Mouse (Mus musculus): ENCODE measurements around the gene Pdlim4. TPM values are rescaled to one million over a fixed set of nuclear protein-coding genes. Genes with fewer than 3 reads are reported as not detected.

Pdlim4 gene
- polyA plus RNA-seq, 1 experiment from 2014 or later: 3.9 TPM

DNA sequence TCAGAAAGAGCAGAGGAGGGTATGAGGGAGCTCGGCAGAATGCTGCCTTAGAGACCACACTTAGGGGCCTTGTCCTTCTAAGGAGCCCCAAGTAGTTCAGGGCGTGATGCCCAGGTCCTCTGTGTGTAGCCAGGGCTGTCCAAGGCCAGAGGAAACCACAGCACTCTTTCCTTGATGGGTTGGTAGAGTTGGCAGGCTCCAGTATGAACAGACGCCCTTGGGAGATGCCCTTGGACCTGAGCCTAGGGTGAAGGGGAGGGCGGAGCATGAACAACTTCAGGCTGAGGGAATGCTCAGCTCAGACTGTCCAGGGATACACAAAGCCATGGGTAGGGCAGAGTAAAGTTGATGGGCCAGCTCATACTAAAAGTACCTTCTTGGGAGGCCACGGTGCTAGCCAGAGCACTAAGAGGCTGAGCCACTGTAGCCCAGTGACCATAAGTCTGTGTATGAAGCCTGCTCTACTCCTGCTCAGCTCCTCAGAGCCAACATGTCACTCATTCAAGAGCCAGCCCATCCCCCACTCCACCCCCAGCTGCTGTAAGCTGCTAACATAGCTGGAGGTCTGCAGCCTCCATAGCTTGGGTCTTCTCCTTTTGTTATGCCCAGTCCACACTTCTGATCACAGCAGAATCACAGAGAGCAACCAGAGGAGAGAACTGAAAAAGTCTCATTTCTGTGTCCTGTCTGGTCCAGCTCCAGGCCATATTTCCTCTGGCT is 3.1 kb upstream of the Pdlim4 start:
- Histone ChIP-seq H3K27me3 (peaks cover 76% of the 10 kb centered on the region), H3K9ac (no peak overlapping the region), H3K27ac (replicated peaks) (no peak overlapping the region), H3K4me3 (replicated peaks) (no peak overlapping the region), H3K4me1 (replicated peaks) (peaks cover 9% of the 10 kb centered on the region; the same call in 1 of the 2 replicates), H3K36me3 (replicated peaks) (no peaks in the 10 kb centered on the region), H3K9me3 (replicated peaks) (no peaks in the 10 kb centered on the region), H3K4me2 (no peak overlapping the region)
- ATAC-seq (ENCODE audit: insufficient read depth): no peak
- WGBS (ENCODE audit: insufficient replicate concordance): 61% methylated on average over 5 of the region's 5 CpGs

- no peak overlapping the region for H3K27ac ChIP-seq (replicated peaks)
- no peaks in the 10 kb centered on the region for H3K9me3 ChIP-seq (replicated peaks)
- H3K4me1 ChIP-seq (replicated peaks): peaks cover 9% of the 10 kb centered on the region; the same call in 1 of the 2 replicates
- no peak overlapping the region for H3K9ac ChIP-seq
- H3K27me3 ChIP-seq: peaks cover 87% of the 10 kb centered on the region
- WGBS (ENCODE audit: insufficient replicate concordance): 26% methylated on average over 4 of the region's 4 CpGs
- no peak for ATAC-seq (ENCODE audit: insufficient read depth)
- peak overlapping the region; percentile 66 for H3K4me2 ChIP-seq
- H3K4me3 ChIP-seq (replicated peaks): no peak overlapping the region; the same call in 1 of the 2 replicates
- no peaks in the 10 kb centered on the region for H3K36me3 ChIP-seq (replicated peaks)
Observed at GRCm38 (mm10) chr11:54067996-54068519, 756 bp downstream of the Pdlim4 start.

DNA sequence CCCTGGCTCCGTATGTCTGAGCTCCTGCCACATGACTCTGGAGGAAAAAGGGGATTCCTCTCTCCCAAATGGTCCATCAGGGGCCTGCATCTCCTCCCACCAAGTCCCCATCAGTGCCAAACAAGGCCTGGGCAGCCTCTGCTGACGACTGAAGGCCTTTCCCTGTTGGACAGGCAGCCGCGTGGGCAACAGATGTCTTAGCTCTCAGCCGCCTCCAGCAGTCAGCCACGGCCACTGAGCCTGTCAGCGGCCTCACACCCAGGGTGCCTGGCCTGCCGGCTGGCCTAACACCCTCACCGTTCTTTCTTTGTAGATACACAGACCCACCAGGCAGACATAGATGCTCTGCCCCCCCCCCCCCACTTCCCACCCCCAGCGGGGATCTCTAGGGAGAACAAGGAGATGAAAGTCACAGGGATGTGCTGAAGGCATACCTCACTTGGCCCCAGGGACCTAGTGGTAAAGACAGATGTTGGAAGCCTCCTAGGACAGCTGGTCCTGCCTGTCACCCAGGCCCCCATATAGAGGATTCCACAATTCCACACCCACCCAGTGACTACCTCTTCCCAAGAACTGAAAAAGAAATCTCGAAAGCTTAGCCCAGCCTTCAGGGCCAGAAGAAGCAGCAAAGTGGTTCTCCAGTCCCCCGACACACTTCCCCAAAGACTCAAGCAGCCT is 1.4 kb downstream of the Pdlim4 start:
- peaks cover 9% of the 10 kb centered on the region; the same call in 1 of the 2 replicates for H3K4me1 ChIP-seq (replicated peaks)
- 46% methylated on average over 12 of the region's 12 CpGs for WGBS (ENCODE audit: insufficient replicate concordance)
- ATAC-seq (ENCODE audit: insufficient read depth): no peak
- no peak overlapping the region for H3K9ac ChIP-seq
- H3K27me3 ChIP-seq: peaks cover 81% of the 10 kb centered on the region
- no peak overlapping the region for H3K4me3 ChIP-seq (replicated peaks)
- H3K9me3 ChIP-seq (replicated peaks): no peaks in the 10 kb centered on the region
- no peak overlapping the region for H3K27ac ChIP-seq (replicated peaks)
- H3K36me3 ChIP-seq (replicated peaks): no peaks in the 10 kb centered on the region
- H3K4me2 ChIP-seq: no peak overlapping the region

- ATAC-seq (ENCODE audit: insufficient read depth): no peak
- Histone ChIP-seq H3K9me3 (replicated peaks) (no peaks in the 10 kb centered on the region), H3K27ac (replicated peaks) (no peak overlapping the region), H3K9ac (no peak overlapping the region), H3K27me3 (peaks cover 71% of the 10 kb centered on the region), H3K4me2 (no peak overlapping the region), H3K4me1 (replicated peaks) (peaks cover 9% of the 10 kb centered on the region; the same call in 1 of the 2 replicates), H3K36me3 (replicated peaks) (no peaks in the 10 kb centered on the region), H3K4me3 (replicated peaks) (no peak overlapping the region)
- 58% methylated on average over 5 of the region's 5 CpGs for WGBS (ENCODE audit: insufficient replicate concordance)
Observed at GRCm38 (mm10) chr11:54066400-54066799, 2.4 kb downstream of the Pdlim4 start.

- Histone ChIP-seq H3K4me3 (replicated peaks) (no peak overlapping the region), H3K27me3 (peaks cover 65% of the 10 kb centered on the region), H3K9me3 (replicated peaks) (no peaks in the 10 kb centered on the region), H3K9ac (no peak overlapping the region), H3K27ac (replicated peaks) (no peak overlapping the region), H3K4me1 (replicated peaks) (peaks cover 9% of the 10 kb centered on the region; the same call in 1 of the 2 replicates), H3K4me2 (no peak overlapping the region), H3K36me3 (replicated peaks) (no peaks in the 10 kb centered on the region)
- no peak for ATAC-seq (ENCODE audit: insufficient read depth)
- WGBS (ENCODE audit: insufficient replicate concordance): 61% methylated on average over 4 of the region's 4 CpGs
Observed at GRCm38 (mm10) chr11:54065915-54066178, 3.0 kb downstream of the Pdlim4 start.

- Histone ChIP-seq H3K36me3 (replicated peaks) (no peaks in the 10 kb centered on the region), H3K9ac (no peak overlapping the region), H3K4me1 (replicated peaks) (peaks cover 9% of the 10 kb centered on the region; the same call in 1 of the 2 replicates), H3K4me2 (no peak overlapping the region), H3K27ac (replicated peaks) (no peak overlapping the region), H3K4me3 (replicated peaks) (no peak overlapping the region), H3K27me3 (peaks cover 60% of the 10 kb centered on the region), H3K9me3 (replicated peaks) (no peaks in the 10 kb centered on the region)
- ATAC-seq (ENCODE audit: insufficient read depth): no peak
- WGBS (ENCODE audit: insufficient replicate concordance): 60% methylated on average over 12 of the region's 12 CpGs
Observed at GRCm38 (mm10) chr11:54065106-54065914, 3.5 kb downstream of the Pdlim4 start.

- H3K4me2 ChIP-seq: no peak overlapping the region
- no peaks in the 10 kb centered on the region for H3K9me3 ChIP-seq (replicated peaks)
- ATAC-seq (ENCODE audit: insufficient read depth): no peak
- H3K36me3 ChIP-seq (replicated peaks): no peaks in the 10 kb centered on the region
- no peak overlapping the region for H3K27ac ChIP-seq (replicated peaks)
- H3K9ac ChIP-seq: no peak overlapping the region
- no peak overlapping the region for H3K4me3 ChIP-seq (replicated peaks)
- peaks cover 52% of the 10 kb centered on the region for H3K27me3 ChIP-seq
- H3K4me1 ChIP-seq (replicated peaks): peaks cover 9% of the 10 kb centered on the region; the same call in 1 of the 2 replicates
- WGBS (ENCODE audit: insufficient replicate concordance): 26% methylated on average over 3 of the region's 3 CpGs
Observed at GRCm38 (mm10) chr11:54064412-54064978, 4.3 kb downstream of the Pdlim4 start.

DNA sequence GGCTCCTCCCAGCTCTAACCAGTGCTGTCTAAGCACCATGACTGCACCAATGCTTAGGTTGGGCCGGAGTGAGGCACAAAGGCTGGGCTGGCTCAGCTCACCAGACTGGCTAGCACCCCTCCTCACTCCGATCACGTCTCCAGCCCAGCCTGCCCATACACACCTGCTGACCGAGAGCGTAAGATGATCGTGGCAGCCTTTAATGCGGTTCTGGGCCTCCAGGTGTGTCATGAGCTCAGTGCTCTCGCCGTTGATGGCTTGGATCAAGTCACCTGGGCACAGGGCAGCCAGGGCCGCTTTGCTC is 5.4 kb downstream of the Pdlim4 start:
- Histone ChIP-seq H3K36me3 (replicated peaks) (no peaks in the 10 kb centered on the region), H3K9ac (no peak overlapping the region), H3K9me3 (replicated peaks) (no peaks in the 10 kb centered on the region), H3K27ac (replicated peaks) (no peak overlapping the region), H3K4me1 (replicated peaks) (0 out of 2 replicates have a peak, but pooled peaks cover under 1% of the 10 kb centered on the region), H3K27me3 (peaks cover 41% of the 10 kb centered on the region), H3K4me3 (replicated peaks) (no peak overlapping the region), H3K4me2 (no peak overlapping the region)
- 82% methylated on average over 10 of the region's 10 CpGs for WGBS (ENCODE audit: insufficient replicate concordance)
- no peak for ATAC-seq (ENCODE audit: insufficient read depth)

GRCm38 (mm10) chr11:54062753-54063471 is 5.9 kb downstream of the Pdlim4 start:
- H3K4me2 ChIP-seq: no peak overlapping the region
- no peak overlapping the region for H3K4me3 ChIP-seq (replicated peaks)
- H3K9ac ChIP-seq: no peak overlapping the region
- 67% methylated on average over 9 of the region's 9 CpGs for WGBS (ENCODE audit: insufficient replicate concordance)
- no peak for ATAC-seq (ENCODE audit: insufficient read depth)
- H3K27me3 ChIP-seq: peaks cover 36% of the 10 kb centered on the region
- H3K9me3 ChIP-seq (replicated peaks): no peaks in the 10 kb centered on the region
- no peaks in the 10 kb centered on the region for H3K4me1 ChIP-seq (replicated peaks)
- H3K27ac ChIP-seq (replicated peaks): no peak overlapping the region
- no peaks in the 10 kb centered on the region for H3K36me3 ChIP-seq (replicated peaks)

DNA sequence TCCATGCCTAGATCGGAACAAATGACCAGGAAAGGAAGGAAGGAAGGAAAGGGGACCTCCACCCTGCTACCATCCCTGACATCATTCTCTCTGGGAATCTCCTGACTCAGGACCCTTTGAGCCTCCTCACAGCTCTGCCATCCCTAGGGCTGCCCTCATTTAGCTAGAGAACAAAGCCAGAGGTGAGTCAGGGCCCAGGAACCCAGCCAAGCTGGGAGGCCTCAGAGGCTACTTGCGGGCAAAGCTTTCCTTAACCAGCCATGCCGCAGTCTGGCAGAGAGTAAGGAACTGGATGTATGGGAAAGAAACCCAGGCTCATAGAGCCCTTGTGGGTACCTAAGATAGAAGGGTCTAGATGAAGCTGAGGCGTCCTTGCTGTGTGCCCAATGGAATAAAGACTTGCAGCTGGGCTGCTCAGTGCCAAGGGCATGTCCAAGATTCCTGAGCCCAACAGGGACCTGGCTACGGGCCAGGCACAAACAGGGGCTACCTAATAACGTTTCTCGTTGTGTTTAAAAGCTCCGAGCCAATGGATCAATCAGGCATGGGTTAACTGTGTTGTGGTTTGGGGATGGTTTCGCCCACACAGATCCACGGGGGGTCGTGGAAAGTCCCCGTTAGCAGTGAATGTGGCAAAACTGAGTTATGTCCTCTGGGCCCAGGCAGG is 6.6 kb downstream of the Pdlim4 start:
- H3K27ac ChIP-seq (replicated peaks): no peak overlapping the region
- no peak overlapping the region for H3K4me3 ChIP-seq (replicated peaks)
- no peaks in the 10 kb centered on the region for H3K4me1 ChIP-seq (replicated peaks)
- no peak overlapping the region for H3K9ac ChIP-seq
- no peaks in the 10 kb centered on the region for H3K9me3 ChIP-seq (replicated peaks)
- no peak overlapping the region for H3K4me2 ChIP-seq
- no peaks in the 10 kb centered on the region for H3K36me3 ChIP-seq (replicated peaks)
- no peak for ATAC-seq (ENCODE audit: insufficient read depth)
- peaks cover 29% of the 10 kb centered on the region for H3K27me3 ChIP-seq
- 60% methylated on average over 12 of the region's 12 CpGs for WGBS (ENCODE audit: insufficient replicate concordance)

All from liver, embryonic 15.5 days (tissue).